Mouse (Mus musculus) cerebellum, adult 9-11 months (tissue): ENCODE measurements at regions not wholly inside any gene's neighbourhood (a gene's known extent, or its start where the extent isn't known, plus 50 kb on each side); places are given as distances from the start of the nearest gene placed in this dataset.

Experiments used
- DNase-seq: peaks from one replicate; pipeline ENCODE4 v3.0.0; 2022

DNA sequence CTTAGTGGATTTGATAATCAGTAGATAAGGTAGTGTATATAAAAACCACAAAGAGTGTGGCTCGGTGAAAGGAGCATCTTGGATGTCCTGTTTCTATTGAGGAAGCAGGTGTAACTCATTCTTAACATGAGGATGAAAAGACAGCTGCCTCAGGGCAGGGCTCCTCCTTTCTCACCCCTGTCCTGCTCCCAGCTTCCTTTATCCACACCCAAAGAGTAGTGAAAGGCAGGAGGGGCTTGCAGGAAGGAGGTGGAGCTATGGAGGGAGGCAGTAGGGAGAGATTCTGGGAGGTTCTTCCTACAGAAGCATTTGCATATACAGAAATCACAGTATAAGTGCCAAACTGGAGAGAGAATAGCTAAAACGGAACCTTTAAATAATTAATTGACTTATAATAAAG is 216.4 kb downstream of the Lrig3 start:
- DNase-seq = no peak

DNA sequence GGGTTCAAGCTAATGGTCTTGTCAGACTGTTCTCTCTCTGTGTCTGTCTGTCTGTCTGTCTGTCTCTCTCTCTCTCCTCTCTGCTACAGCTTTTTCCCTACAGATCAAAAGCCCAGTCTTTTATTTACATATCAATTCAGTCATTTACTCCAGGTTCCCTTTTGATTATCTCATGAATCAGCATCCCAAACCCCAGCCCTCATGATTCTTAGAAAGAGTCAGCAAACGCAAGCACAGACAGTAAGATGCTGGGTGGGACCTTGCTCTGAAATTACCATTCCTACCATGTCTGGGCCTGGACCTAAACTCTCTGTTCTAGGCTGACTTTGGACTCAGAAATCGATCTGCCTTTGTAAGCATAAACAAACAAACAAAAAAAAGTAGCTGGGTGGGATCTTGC is 218.0 kb downstream of the Lrig3 start:
- DNase-seq = no peak

DNA sequence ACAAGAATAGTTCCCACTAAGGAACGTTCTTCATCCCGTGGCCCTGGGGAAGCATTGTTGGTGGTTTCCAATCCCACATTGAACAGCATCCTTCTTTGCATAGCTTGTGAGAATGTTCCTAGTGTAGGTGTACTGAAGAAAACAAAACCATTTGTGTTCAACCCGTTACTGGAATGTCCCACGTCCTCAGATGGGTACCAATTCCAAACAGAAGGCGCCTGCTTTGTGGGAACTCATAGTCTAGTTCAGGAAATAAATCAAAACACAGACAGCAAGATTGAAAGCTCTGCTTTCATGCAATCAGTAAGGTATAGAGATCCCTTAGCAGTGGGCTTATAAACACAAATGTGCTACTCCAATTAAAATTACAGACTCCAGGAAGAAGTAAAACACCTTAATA is 219.4 kb downstream of the Lrig3 start:
- no peak for DNase-seq

DNA sequence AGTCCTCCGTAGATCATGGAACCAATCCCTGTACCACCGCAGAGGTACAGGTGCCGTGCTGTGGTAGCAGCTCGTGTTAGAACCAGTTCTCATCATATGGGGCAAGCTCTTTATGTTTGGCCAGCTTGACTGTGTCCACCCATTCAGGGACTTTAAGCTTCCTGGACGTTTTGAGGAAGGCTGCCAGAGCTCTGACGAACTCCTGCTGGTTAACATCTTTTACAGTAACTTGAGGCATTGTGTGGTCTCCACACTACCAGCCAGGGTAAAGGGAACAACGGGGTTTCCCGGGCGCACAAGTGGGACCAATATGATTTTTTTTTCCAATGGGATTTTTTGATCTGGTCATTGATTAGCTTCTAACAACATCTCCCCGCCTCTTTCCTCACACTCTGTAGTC is 220.1 kb downstream of the Lrig3 start:
- DNase-seq = no peak

DNA sequence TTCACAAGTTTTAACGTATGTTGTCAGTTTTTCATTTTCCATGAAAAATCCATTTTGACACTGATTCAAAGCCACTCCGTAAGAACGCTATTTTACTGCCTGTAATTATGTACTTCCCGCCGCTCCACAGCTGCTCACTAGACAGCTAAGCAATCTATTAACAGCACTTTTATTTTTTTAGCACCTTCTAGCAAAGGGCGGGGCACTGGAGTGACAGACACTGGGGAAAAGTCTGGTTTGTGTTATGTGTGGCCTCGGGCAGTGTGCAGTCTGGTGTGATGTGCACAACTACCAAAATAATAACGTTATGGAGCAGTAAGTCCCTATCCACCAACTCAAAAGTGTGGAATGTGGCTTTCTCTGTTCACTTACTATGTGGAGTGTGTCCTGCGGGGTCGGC is 223.0 kb downstream of the Lrig3 start:
- DNase-seq = no peak
